Mouse (Mus musculus): ENCODE results near the gene Acbd6. TPM values are rescaled to one million over a fixed set of nuclear protein-coding genes. Genes with fewer than 3 reads are reported as not detected.

Gene Acbd6
- polyA plus RNA-seq, 1 experiment from 2014 or later: 96.0 TPM

GRCm38 (mm10) chr1:155650121-155650846, 92.4 kb downstream of the Acbd6 start:
- Histone ChIP-seq H3K9ac (ENCODE audit: low read depth, low read length) (no peak overlapping the region), H3K4me3 (ENCODE audit: low read depth, low read length) (no peak overlapping the region), H3K27ac (ENCODE audit: low read length) (no peak overlapping the region), H3K4me2 (ENCODE audit: low read length) (no peak overlapping the region), H3K4me1 (ENCODE audit: control insufficient read depth, insufficient read depth, low read length) (peaks cover 4% of the 10 kb centered on the region; the same call in 1 of the 2 replicates), H3K9me3 (replicated peaks; ENCODE audit: control insufficient read depth, low read length, poor library complexity, severe bottlenecking) (no peaks in the 10 kb centered on the region), H3K27me3 (ENCODE audit: control insufficient read depth, insufficient read depth, low read depth, low read length) (no peaks in the 10 kb centered on the region), H3K36me3 (ENCODE audit: control insufficient read depth, insufficient read depth, low read length) (no peaks in the 10 kb centered on the region)
- WGBS: 46% methylated on average over 9 of the region's 9 CpGs
- no peak for ATAC-seq

GRCm38 (mm10) chr1:155654961-155655360, 97.0 kb downstream of the Acbd6 start:
- ATAC-seq: no peak
- H3K9ac ChIP-seq (ENCODE audit: low read depth, low read length): no peak overlapping the region
- no peaks in the 10 kb centered on the region for H3K27me3 ChIP-seq (ENCODE audit: control insufficient read depth, insufficient read depth, low read depth, low read length)
- H3K4me1 ChIP-seq (ENCODE audit: control insufficient read depth, insufficient read depth, low read length): no peaks in the 10 kb centered on the region
- H3K4me2 ChIP-seq (ENCODE audit: low read length): no peak overlapping the region
- H3K27ac ChIP-seq (ENCODE audit: low read length): no peak overlapping the region
- H3K36me3 ChIP-seq (ENCODE audit: control insufficient read depth, insufficient read depth, low read length): no peaks in the 10 kb centered on the region
- H3K4me3 ChIP-seq (ENCODE audit: low read depth, low read length): no peak overlapping the region
- WGBS: 10% methylated on average over 3 of the region's 3 CpGs
- no peaks in the 10 kb centered on the region for H3K9me3 ChIP-seq (replicated peaks; ENCODE audit: control insufficient read depth, low read length, poor library complexity, severe bottlenecking)

GRCm38 (mm10) chr1:155656321-155656720, 98.4 kb downstream of the Acbd6 start:
- H3K9me3 ChIP-seq (replicated peaks; ENCODE audit: control insufficient read depth, low read length, poor library complexity, severe bottlenecking): no peaks in the 10 kb centered on the region
- H3K4me3 ChIP-seq (ENCODE audit: low read depth, low read length): no peak overlapping the region
- H3K9ac ChIP-seq (ENCODE audit: low read depth, low read length): no peak overlapping the region
- ATAC-seq: no peak
- no peak overlapping the region for H3K4me2 ChIP-seq (ENCODE audit: low read length)
- no peaks in the 10 kb centered on the region for H3K36me3 ChIP-seq (ENCODE audit: control insufficient read depth, insufficient read depth, low read length)
- no peak overlapping the region for H3K27ac ChIP-seq (ENCODE audit: low read length)
- 44% methylated on average over 5 of the region's 5 CpGs for WGBS
- no peaks in the 10 kb centered on the region for H3K27me3 ChIP-seq (ENCODE audit: control insufficient read depth, insufficient read depth, low read depth, low read length)
- H3K4me1 ChIP-seq (ENCODE audit: control insufficient read depth, insufficient read depth, low read length): no peaks in the 10 kb centered on the region

- no peak for ATAC-seq
- Histone ChIP-seq H3K4me3 (ENCODE audit: low read depth, low read length) (no peak overlapping the region), H3K9me3 (replicated peaks; ENCODE audit: control insufficient read depth, low read length, poor library complexity, severe bottlenecking) (no peaks in the 10 kb centered on the region), H3K27ac (ENCODE audit: low read length) (no peak overlapping the region), H3K4me1 (ENCODE audit: control insufficient read depth, insufficient read depth, low read length) (no peaks in the 10 kb centered on the region), H3K9ac (ENCODE audit: low read depth, low read length) (no peak overlapping the region), H3K4me2 (ENCODE audit: low read length) (no peak overlapping the region), H3K27me3 (ENCODE audit: control insufficient read depth, insufficient read depth, low read depth, low read length) (no peaks in the 10 kb centered on the region), H3K36me3 (ENCODE audit: control insufficient read depth, insufficient read depth, low read length) (no peaks in the 10 kb centered on the region)
- WGBS: 89% methylated on average over 5 of the region's 5 CpGs
Measured at GRCm38 (mm10) chr1:155663994-155664393, 106.1 kb downstream of the Acbd6 start.

GRCm38 (mm10) chr1:155675570-155675969, 117.7 kb downstream of the Acbd6 start:
- Histone ChIP-seq H3K9me3 (replicated peaks; ENCODE audit: control insufficient read depth, low read length, poor library complexity, severe bottlenecking) (no peaks in the 10 kb centered on the region), H3K4me1 (ENCODE audit: control insufficient read depth, insufficient read depth, low read length) (no peaks in the 10 kb centered on the region), H3K9ac (ENCODE audit: low read depth, low read length) (no peak overlapping the region), H3K4me3 (ENCODE audit: low read depth, low read length) (no peak overlapping the region), H3K27ac (ENCODE audit: low read length) (no peak overlapping the region), H3K27me3 (ENCODE audit: control insufficient read depth, insufficient read depth, low read depth, low read length) (no peaks in the 10 kb centered on the region), H3K36me3 (ENCODE audit: control insufficient read depth, insufficient read depth, low read length) (no peaks in the 10 kb centered on the region), H3K4me2 (ENCODE audit: low read length) (no peak overlapping the region)
- no peak for ATAC-seq
- WGBS: 92% methylated on average over 6 of the region's 6 CpGs

GRCm38 (mm10) chr1:155681116-155681799, 123.3 kb downstream of the Acbd6 start:
- no peak for ATAC-seq
- no peaks in the 10 kb centered on the region for H3K36me3 ChIP-seq (ENCODE audit: control insufficient read depth, insufficient read depth, low read length)
- no peak overlapping the region for H3K27ac ChIP-seq (ENCODE audit: low read length)
- H3K4me1 ChIP-seq (ENCODE audit: control insufficient read depth, insufficient read depth, low read length): peaks cover 7% of the 10 kb centered on the region
- no peak overlapping the region for H3K4me3 ChIP-seq (ENCODE audit: low read depth, low read length)
- no peaks in the 10 kb centered on the region for H3K27me3 ChIP-seq (ENCODE audit: control insufficient read depth, insufficient read depth, low read depth, low read length)
- no peak overlapping the region for H3K4me2 ChIP-seq (ENCODE audit: low read length)
- WGBS: 39% methylated on average over 10 of the region's 10 CpGs
- H3K9ac ChIP-seq (ENCODE audit: low read depth, low read length): no peak overlapping the region
- H3K9me3 ChIP-seq (replicated peaks; ENCODE audit: control insufficient read depth, low read length, poor library complexity, severe bottlenecking): no peaks in the 10 kb centered on the region

- Histone ChIP-seq H3K36me3 (ENCODE audit: control insufficient read depth, insufficient read depth, low read length) (no peaks in the 10 kb centered on the region), H3K27me3 (ENCODE audit: control insufficient read depth, insufficient read depth, low read depth, low read length) (no peaks in the 10 kb centered on the region), H3K4me1 (ENCODE audit: control insufficient read depth, insufficient read depth, low read length) (no peaks in the 10 kb centered on the region), H3K9ac (ENCODE audit: low read depth, low read length) (no peak overlapping the region), H3K27ac (ENCODE audit: low read length) (no peak overlapping the region), H3K9me3 (replicated peaks; ENCODE audit: control insufficient read depth, low read length, poor library complexity, severe bottlenecking) (no peaks in the 10 kb centered on the region), H3K4me3 (ENCODE audit: low read depth, low read length) (no peak overlapping the region), H3K4me2 (ENCODE audit: low read length) (no peak overlapping the region)
- ATAC-seq: no peak
- WGBS: 80% methylated on average over 15 of the region's 15 CpGs
Measured at GRCm38 (mm10) chr1:155686816-155687215, 128.9 kb downstream of the Acbd6 start.

- WGBS: 73% methylated on average over 4 of the region's 4 CpGs
- Histone ChIP-seq H3K36me3 (ENCODE audit: control insufficient read depth, insufficient read depth, low read length) (no peaks in the 10 kb centered on the region), H3K27me3 (ENCODE audit: control insufficient read depth, insufficient read depth, low read depth, low read length) (no peaks in the 10 kb centered on the region), H3K4me1 (ENCODE audit: control insufficient read depth, insufficient read depth, low read length) (peaks cover 2% of the 10 kb centered on the region), H3K9ac (ENCODE audit: low read depth, low read length) (no peak overlapping the region), H3K4me3 (ENCODE audit: low read depth, low read length) (no peak overlapping the region), H3K9me3 (replicated peaks; ENCODE audit: control insufficient read depth, low read length, poor library complexity, severe bottlenecking) (no peaks in the 10 kb centered on the region), H3K4me2 (ENCODE audit: low read length) (no peak overlapping the region), H3K27ac (ENCODE audit: low read length) (no peak overlapping the region)
- ATAC-seq: no peak
Measured at GRCm38 (mm10) chr1:155689141-155689540, 131.2 kb downstream of the Acbd6 start.

GRCm38 (mm10) chr1:155689558-155689957, 131.6 kb downstream of the Acbd6 start:
- no peak overlapping the region for H3K27ac ChIP-seq (ENCODE audit: low read length)
- no peaks in the 10 kb centered on the region for H3K9me3 ChIP-seq (replicated peaks; ENCODE audit: control insufficient read depth, low read length, poor library complexity, severe bottlenecking)
- WGBS: 69% methylated on average over 5 of the region's 5 CpGs
- H3K36me3 ChIP-seq (ENCODE audit: control insufficient read depth, insufficient read depth, low read length): no peaks in the 10 kb centered on the region
- no peak overlapping the region for H3K9ac ChIP-seq (ENCODE audit: low read depth, low read length)
- no peak overlapping the region for H3K4me3 ChIP-seq (ENCODE audit: low read depth, low read length)
- no peak for ATAC-seq
- H3K4me1 ChIP-seq (ENCODE audit: control insufficient read depth, insufficient read depth, low read length): peaks cover 2% of the 10 kb centered on the region
- H3K4me2 ChIP-seq (ENCODE audit: low read length): no peak overlapping the region
- H3K27me3 ChIP-seq (ENCODE audit: control insufficient read depth, insufficient read depth, low read depth, low read length): no peaks in the 10 kb centered on the region
